Mouse (Mus musculus) cerebellum, adult 18-20 months (tissue): ENCODE measurements around the gene Actn4.

Experiments used
- DNase-seq, 2 experiments: peaks; one replicate each; pipeline ENCODE4 v3.0.0; 2021

Actn4 gene

DNA sequence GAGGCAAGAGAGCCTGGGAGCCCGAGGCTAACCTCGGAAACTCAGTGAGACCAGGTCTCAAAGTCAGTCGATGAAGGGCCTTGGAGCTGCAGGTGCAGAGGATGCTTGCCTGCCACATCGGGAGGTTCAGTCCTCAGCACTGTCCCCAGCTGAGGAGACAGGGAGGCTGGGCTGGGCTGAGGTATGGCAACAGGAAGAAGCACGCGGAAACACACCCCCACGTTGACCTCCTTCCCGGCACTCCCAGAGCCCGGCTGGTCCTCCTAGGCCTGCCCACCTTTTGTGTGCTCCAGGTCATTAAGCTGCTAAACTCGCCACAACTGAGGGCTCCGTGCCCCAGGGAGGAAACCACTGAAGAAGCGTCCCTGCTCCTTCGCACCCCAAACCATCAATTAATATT, 80.9 kb downstream of the Actn4 start, which contains the start of gene Capn12:
Capn12 (plus strand) TSS at position 224 of the 400 bp plus-strand sequence.
- DNase-seq, result no peak

GRCm38 (mm10) chr7:28880554-28880953, 81.6 kb downstream of the Actn4 start:
- no peak for DNase-seq

GRCm38 (mm10) chr7:28879606-28880005, 82.5 kb downstream of the Actn4 start:
- no peak for DNase-seq

DNA sequence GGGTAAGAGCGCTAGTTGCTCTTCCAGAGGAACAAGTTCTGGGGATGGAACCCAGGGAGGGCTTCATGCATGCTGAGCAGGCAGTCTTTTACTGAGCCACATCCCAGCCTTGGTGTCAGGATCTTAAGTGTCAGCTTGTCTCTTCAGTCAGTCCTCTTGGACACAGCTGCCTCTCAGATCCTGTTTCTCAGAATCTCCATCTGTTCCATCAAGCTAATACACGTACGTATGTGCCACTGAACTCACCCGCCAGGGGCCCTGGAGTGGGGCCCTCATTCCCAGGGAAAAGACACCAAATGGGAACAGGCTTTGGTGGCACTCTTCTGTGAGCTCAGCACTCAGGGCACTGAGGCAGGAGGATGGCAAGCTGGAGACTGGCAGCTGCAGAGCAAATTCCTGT, 84.3 kb downstream of the Actn4 start:
- no peak for DNase-seq

DNA sequence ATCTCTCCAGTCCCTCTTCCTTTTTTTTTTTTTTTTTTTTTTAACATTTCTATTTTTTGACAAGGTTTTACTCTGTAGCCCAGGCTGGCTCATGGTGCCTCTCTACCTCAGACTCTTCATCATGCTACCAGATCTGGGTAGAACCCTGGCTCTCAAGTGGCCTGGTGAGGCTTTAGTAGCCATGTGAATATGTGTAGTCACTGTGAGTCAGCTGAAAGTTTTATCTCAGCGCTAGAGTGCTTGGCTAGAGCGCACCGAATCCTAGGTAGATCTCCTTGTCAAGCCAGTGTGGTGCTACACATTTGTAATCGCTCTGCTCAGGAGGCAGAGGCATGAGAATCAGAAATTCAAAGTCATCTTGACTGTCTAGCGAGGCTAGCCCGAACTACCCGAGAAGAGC, 85.0 kb downstream of the Actn4 start:
- no peak for DNase-seq

DNA sequence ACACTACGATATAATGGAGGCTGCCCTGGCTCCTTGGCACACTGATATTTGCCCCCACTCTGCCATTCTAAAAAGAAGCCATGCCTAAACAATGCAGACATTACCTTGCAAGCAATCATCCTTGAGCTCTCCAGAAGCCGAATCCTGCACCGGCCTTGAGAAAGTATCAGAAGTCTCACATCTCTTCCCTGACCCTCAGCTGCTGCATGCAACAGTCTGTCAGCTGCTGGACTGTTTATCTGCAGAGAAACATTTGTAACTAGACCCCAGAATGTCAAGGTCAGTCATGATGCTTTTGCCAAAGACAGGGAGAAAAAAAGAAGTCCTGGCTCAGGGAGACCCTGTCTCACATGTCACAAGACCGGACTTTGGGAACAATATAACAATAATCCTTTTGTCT, 86.0 kb downstream of the Actn4 start:
- no peak for DNase-seq

- no peak for DNase-seq
Observed at GRCm38 (mm10) chr7:28874565-28874964, 87.6 kb downstream of the Actn4 start.

- no peak for DNase-seq
Observed at GRCm38 (mm10) chr7:28870901-28871664, 91.1 kb downstream of the Actn4 start.

GRCm38 (mm10) chr7:28867508-28868340, 94.4 kb downstream of the Actn4 start:
- peak; percentile 64 to 79 for DNase-seq

GRCm38 (mm10) chr7:28866769-28867507, 95.2 kb downstream of the Actn4 start:
- peak in 1 of 2 experiments; percentile 10 for DNase-seq

DNA sequence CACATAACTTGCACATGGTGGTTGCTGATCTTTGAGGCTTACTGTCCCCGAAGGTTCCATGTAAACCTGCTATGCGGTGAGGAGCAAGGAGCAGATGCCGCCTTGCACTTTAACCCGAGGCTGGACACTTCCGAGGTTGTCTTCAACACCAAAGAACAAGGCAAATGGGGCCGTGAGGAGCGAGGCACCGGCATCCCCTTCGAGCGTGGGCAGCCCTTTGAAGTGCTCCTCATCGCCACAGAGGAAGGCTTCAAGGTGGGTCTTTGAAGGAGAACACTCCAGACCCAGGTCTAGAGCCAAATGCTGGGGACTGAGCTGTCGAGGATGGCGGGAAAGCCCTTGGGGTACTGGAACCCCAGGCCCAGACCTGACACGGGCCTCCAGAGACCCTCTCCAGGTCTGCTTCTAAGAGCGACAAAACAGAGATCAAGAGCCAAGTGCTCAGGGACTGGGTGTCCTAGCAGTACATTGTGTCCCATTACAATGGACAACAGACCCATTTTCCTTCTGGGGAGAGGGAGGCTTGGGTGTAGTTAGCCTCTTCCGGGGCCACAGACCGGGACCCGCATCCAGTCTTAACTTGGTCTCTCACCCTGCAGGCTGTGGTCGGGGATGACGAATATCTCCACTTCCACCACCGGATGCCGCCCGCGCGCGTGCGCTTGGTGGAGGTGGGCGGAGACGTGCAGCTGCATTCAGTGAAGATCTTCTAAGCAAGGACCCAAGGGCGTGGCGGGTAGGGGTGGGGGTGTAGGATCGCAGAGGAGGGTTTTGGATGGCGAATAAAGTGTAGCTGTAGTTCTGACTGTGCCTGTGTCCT, 96.4 kb downstream of the Actn4 start:
- no peak for DNase-seq

- DNase-seq, result no peak
Observed at GRCm38 (mm10) chr7:28864288-28864750, 97.8 kb downstream of the Actn4 start.

DNA sequence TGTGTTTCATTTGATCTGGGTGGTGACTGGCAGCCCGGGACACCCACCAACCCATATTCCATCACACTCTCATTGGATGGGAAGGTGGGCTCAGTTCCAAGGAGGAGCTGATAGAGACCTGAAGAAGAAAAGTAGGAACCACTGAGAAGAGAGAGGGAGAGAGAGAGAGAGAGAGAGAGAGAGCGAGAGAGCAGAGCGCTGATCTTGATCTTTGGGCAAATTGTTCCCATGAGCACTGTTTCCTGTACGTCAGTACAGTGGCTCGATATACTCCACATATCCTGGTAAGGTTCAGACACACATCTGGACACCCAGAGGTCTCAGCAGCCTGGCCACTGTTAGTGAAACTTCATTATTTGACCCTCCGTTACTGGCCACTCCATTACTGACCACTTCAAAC, 98.6 kb downstream of the Actn4 start, which contains the start of gene Lgals7:
Lgals7 (plus strand) TSS at position 314 of the 400 bp plus-strand sequence.
- no peak for DNase-seq

DNA sequence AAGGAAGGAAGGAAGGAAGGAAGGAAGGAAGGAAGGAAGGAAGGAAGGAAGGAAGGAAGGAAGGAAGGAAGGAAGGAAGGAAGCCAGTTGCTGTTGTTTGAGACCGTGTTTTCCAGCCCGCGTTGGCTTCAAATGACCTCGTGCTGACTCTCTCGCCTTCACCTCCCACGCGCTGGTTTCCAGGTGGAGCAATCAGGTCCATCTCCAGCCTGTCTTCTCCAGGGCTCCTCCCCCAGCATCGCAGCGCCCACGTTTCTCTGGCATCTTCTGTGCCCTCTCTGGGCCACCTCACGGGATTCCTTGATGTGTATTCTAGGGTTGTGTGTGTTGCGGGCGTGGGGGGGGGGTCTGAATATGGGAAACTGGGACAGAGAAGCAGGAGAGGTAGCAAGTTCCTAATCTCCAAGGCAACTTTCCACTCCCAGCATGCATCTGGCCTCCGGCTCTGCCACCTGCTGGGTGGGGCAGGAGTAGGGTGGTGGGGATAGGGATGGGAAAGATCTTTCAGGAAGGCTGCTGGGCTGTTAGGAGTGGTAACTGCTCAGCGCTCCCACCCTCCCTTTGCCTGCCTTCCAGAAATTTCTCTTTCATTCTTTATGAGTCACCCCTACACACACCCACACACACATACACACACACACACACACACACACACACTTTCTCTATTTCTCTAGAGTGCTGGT, 99.2 kb downstream of the Actn4 start:
- no peak for DNase-seq

GRCm38 (mm10) chr7:28860898-28861297, 101.2 kb downstream of the Actn4 start:
- no peak for DNase-seq

DNA sequence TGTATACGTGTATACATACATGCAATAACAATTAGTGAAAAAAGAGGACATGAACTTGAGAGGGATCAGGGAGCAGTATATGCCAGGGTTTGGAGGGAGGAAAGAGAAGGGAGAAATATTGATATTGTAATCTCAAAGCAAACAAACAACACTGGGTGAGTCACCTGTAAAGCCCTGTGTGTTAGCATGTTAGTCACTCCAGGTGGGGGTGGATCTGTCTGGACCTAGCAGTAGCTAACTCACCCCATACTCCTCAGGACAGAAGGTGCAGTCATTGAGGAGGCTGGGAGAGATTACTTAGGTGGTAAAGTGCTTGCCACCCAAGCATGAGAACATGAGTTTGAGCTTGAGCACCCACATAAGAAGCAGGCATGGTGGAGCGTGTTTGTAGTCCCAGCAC, 102.2 kb downstream of the Actn4 start:
- no peak for DNase-seq

DNA sequence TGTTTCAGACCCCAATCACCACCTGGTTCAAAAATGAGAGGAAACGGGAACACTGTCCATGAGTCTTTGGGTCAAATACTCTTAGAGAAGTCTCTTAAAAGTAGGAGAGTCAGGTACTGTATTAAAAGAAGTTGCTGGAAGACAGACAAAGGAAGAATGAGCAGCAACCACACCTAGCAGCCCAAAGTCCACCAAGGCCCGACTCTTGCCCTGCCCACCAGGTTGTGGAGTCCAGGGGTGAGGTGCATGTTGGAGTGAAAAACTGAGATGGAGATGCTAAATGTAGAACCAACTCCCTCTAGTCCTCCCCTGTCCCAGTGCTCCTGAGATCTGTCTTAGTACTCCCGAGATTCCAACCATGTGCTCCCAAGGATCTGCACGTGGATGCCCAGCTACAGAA, 111.5 kb downstream of the Actn4 start:
- no peak for DNase-seq

DNA sequence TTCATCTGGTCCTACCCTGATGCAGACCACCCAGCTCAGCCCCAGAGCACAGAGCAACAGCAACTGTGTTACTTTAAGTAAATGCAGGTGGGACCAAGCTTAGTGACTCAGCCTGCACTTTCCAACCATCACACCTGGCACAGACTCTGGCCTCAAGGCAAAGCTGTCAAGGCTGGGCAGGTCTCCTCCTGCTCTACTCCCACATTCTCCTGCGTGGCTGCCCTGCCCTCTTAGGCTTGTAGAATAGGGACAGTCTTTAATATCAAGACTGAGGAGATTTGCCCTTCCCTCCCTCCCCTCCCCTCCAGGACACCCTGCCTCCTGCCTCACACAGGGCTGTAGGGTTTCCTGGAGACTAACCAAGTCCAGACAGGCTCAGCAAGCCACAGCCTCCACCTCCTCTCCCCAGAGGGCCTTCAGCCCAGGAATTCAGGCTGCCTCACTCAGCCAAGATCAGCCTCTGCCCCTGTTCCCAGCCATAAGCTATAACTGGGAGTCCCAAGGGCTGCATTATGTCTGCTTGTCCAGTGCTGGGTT, 112.4 kb downstream of the Actn4 start:
- DNase-seq, result no peak

DNA sequence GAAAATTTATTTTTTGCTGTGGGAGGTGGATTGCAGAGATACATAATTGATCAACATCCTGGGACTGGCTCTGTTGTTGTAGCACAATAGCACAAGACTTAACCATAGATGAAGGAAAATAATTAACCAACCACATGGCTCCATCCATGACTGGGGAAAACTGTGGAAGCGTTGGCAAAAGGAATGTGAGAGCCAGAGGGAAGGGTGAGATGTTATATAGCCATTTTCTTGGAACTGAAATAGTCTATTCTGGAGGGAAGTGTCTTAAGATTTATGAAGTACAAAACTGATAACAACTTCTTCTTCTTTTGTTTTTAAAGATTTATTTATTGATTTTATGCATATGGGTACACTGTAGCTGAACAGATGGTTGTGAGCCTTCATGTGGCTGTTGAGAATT, 114.9 kb downstream of the Actn4 start:
- DNase-seq, result no peak
